8 mouse cellular contexts compared by ENCODE assay signal in genomic region chr1:86504697-86505421, GRCm38 (mm10). TPM values are rescaled to one million over a fixed set of nuclear protein-coding genes. Genes with fewer than 3 reads are reported as not detected.
DNase-seq lines count a peak whose midpoint lies in the region; ATAC-seq and TF ChIP-seq lines count a peak whose summit lies in the region.

No protein-coding gene starts in this region.

- peak overlapping the region; percentile 99 for H3K27ac ChIP-seq in lung, embryonic 14.5 days (ENCODE audit: low read depth)
- peak overlapping the region; percentile 93 for H3K27ac ChIP-seq in embryonic facial prominence, embryonic 11.5 days (replicated peaks; ENCODE audit: low read depth, low read length)
- peak overlapping the region; percentile 97 for H3K27ac ChIP-seq in hindbrain, embryonic 13.5 days
- H3K27ac ChIP-seq in lung, postnatal 0 days (ENCODE audit: low read length), result peak overlapping the region; percentile 93

- H3K9ac ChIP-seq in lung, embryonic 14.5 days, result peak overlapping the region; percentile 71
- peak overlapping the region; percentile 76 for H3K9ac ChIP-seq in embryonic facial prominence, embryonic 11.5 days (replicated peaks; ENCODE audit: low read length)
- peak overlapping the region; percentile 88 for H3K9ac ChIP-seq in hindbrain, embryonic 13.5 days
- peak overlapping the region; percentile 36 for H3K9ac ChIP-seq in lung, postnatal 0 days (replicated peaks; ENCODE audit: low read depth)

- peak overlapping the region; percentile 42 for H3K4me3 ChIP-seq in lung, embryonic 14.5 days (ENCODE audit: low read depth, low read length)
- peak overlapping the region; percentile 37 for H3K4me3 ChIP-seq in embryonic facial prominence, embryonic 11.5 days (ENCODE audit: low read depth, low read length)
- peak overlapping the region; percentile 47 for H3K4me3 ChIP-seq in hindbrain, embryonic 13.5 days
- H3K4me3 ChIP-seq in lung, postnatal 0 days (ENCODE audit: low read depth, low read length), result peak overlapping the region; percentile 37

- DNase-seq in lung, embryonic 14.5 days, result peak; percentile 57
- DNase-seq in lung, adult 18-20 months, result no peak
- DNase-seq in embryonic facial prominence, embryonic 11.5 days (ENCODE audit: low spot score), result no peak
- DNase-seq in lung, postnatal 0 days (ENCODE audit: low spot score), result no peak
- DNase-seq in testis, postnatal 10 days (ENCODE audit: low spot score), result peak; percentile 43
- DNase-seq in spleen, postnatal 14 days (ENCODE audit: low spot score in 2 of 2), result no peak
- DNase-seq in right cerebral cortex, postnatal 25 days, result no peak

- H3K4me1 ChIP-seq in lung, embryonic 14.5 days (ENCODE audit: insufficient read depth), result peaks cover 21% of the 10 kb centered on the region
- peaks cover 9% of the 10 kb centered on the region for H3K4me1 ChIP-seq in embryonic facial prominence, embryonic 11.5 days (ENCODE audit: control insufficient read depth, insufficient read depth, low read length)
- peaks cover 66% of the 10 kb centered on the region for H3K4me1 ChIP-seq in hindbrain, embryonic 13.5 days (replicated peaks)
- H3K4me1 ChIP-seq in lung, postnatal 0 days (ENCODE audit: insufficient read depth, low read depth, low read length), result peaks cover 28% of the 10 kb centered on the region; the same call in 1 of the 2 replicates

- TF ChIP-seq CTCF in lung, embryonic 14.5 days (IDR thresholded peaks at IDR 0.05; ENCODE audit: low read depth), result no peak
- TF ChIP-seq CTCF in lung, postnatal 0 days (IDR thresholded peaks at IDR 0.05), result no peak

- H3K36me3 ChIP-seq in lung, embryonic 14.5 days (ENCODE audit: insufficient read depth), result no peaks in the 10 kb centered on the region
- no peaks in the 10 kb centered on the region for H3K36me3 ChIP-seq in embryonic facial prominence, embryonic 11.5 days (replicated peaks; ENCODE audit: control insufficient read depth, insufficient read depth, low read depth, low read length)
- H3K36me3 ChIP-seq in hindbrain, embryonic 13.5 days, result no peaks in the 10 kb centered on the region
- no peaks in the 10 kb centered on the region for H3K36me3 ChIP-seq in lung, postnatal 0 days (ENCODE audit: insufficient read depth, low read length)

- WGBS in lung, embryonic 14.5 days, result 16% methylated on average over 19 of the region's 19 CpGs
- WGBS in embryonic facial prominence, embryonic 11.5 days, result 17% methylated on average over 19 of the region's 19 CpGs
- WGBS in hindbrain, embryonic 13.5 days, result 16% methylated on average over 19 of the region's 19 CpGs
- 11% methylated on average over 19 of the region's 19 CpGs for WGBS in lung, postnatal 0 days

- H3K4me2 ChIP-seq in lung, embryonic 14.5 days, result peak overlapping the region; percentile 81
- peak overlapping the region; percentile 72 for H3K4me2 ChIP-seq in embryonic facial prominence, embryonic 11.5 days (ENCODE audit: low read depth, low read length)
- peak overlapping the region; percentile 74 for H3K4me2 ChIP-seq in hindbrain, embryonic 13.5 days
- H3K4me2 ChIP-seq in lung, postnatal 0 days (replicated peaks; ENCODE audit: low read depth, low read length), result peak overlapping the region; percentile 59

- ATAC-seq in lung, embryonic 14.5 days (ENCODE audit: insufficient read depth), result no peak
- no peak for ATAC-seq in embryonic facial prominence, embryonic 11.5 days (replicated peaks; ENCODE audit: insufficient number of reproducible peaks, low FRiP score, low TSS enrichment, low read depth)
- no peak for ATAC-seq in hindbrain, embryonic 13.5 days (ENCODE audit: low FRiP score)
- ATAC-seq in lung, postnatal 0 days, result no peak

- no peaks in the 10 kb centered on the region for H3K27me3 ChIP-seq in lung, embryonic 14.5 days (ENCODE audit: insufficient read depth, low read length)
- H3K27me3 ChIP-seq in embryonic facial prominence, embryonic 11.5 days (ENCODE audit: control insufficient read depth, insufficient read depth, low read length), result no peaks in the 10 kb centered on the region
- no peaks in the 10 kb centered on the region for H3K27me3 ChIP-seq in hindbrain, embryonic 13.5 days
- no peaks in the 10 kb centered on the region for H3K27me3 ChIP-seq in lung, postnatal 0 days (replicated peaks; ENCODE audit: insufficient read depth, low read length)

- no peaks in the 10 kb centered on the region for H3K9me3 ChIP-seq in lung, embryonic 14.5 days (ENCODE audit: low read depth, low read length)
- no peaks in the 10 kb centered on the region for H3K9me3 ChIP-seq in embryonic facial prominence, embryonic 11.5 days (replicated peaks; ENCODE audit: control insufficient read depth, low read length)
- no peaks in the 10 kb centered on the region for H3K9me3 ChIP-seq in hindbrain, embryonic 13.5 days
- no peaks in the 10 kb centered on the region for H3K9me3 ChIP-seq in lung, postnatal 0 days (ENCODE audit: low read length)

- TF ChIP-seq EP300 in lung, postnatal 0 days (IDR thresholded peaks at IDR 0.05), result no peak

RNA-seq across cellular contexts. Expression of gene Ptma, which starts 21.7 kb away (rescaled TPM):
- polyA plus RNA-seq in lung, embryonic 14.5 days (2014; fragmentation: Nextera tagmentation; extraction: Ambion mirVana), result 3,453 and 3,547 TPM in 2 replicates
- polyA plus RNA-seq in embryonic facial prominence, embryonic 11.5 days (2014; fragmentation: Nextera tagmentation; extraction: Ambion mirVana), result 4,004 and 4,291 TPM in 2 replicates
- 2,123 and 2,193 TPM in 2 replicates for polyA plus RNA-seq in hindbrain, embryonic 13.5 days (2015; fragmentation: Nextera tagmentation; extraction: Ambion mirVana)
- polyA plus RNA-seq in lung, postnatal 0 days (2015; fragmentation: Nextera tagmentation; extraction: Ambion mirVana), result 1,264 and 1,361 TPM in 2 replicates

Comparison
In these comparisons a context has a peak if more than half of its experiments do, and no peak if none do; other contexts are left out.
1. DNase-seq: peak in lung, embryonic 14.5 days (single experiment) and testis, postnatal 10 days (single experiment); none in lung, adult 18-20 months (0 of 2), embryonic facial prominence, embryonic 11.5 days (single experiment), lung, postnatal 0 days (single experiment), spleen, postnatal 14 days (0 of 2) and right cerebral cortex, postnatal 25 days (single experiment).
2. H3K9ac ChIP-seq: peak in every context shown above with its lines; median percentile 88 in hindbrain, embryonic 13.5 days; 76 in embryonic facial prominence, embryonic 11.5 days; 71 in lung, embryonic 14.5 days; 36 in lung, postnatal 0 days.
3. Peak in every context shown above with its lines, with median percentiles within 50 percentile points of each other: H3K27ac ChIP-seq, H3K4me2 ChIP-seq and H3K4me3 ChIP-seq.